Mouse (Mus musculus): ENCODE measurements around the gene Krt81. TPM values are rescaled to one million over a fixed set of nuclear protein-coding genes. Genes with fewer than 3 reads are reported as not detected.

The Krt81 gene
- total and polyA plus RNA-seq, 2 experiments, result not detected

DNA sequence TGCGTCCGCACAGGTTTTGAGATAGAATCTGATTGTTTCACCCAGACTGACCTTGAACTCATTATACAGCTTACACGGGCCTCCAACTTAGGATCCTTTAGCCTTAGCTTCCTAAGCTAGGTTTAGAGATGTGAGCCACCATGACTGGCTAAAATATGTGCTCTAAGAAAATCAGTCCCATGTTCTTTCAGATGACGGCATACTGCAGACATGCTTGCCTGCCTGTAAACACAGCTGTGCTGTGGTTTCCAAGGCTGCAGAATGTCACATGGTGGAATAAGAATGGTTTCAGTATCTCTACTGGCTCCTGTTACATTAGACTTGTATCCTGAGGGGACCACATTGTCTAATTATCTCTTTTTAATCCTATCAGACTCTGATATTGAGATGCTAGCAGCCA lies 44.6 kb downstream of the Krt81 start:
- no peak for DNase-seq (ENCODE audit: extremely low read depth, low read depth, low spot score)
- no peak overlapping the region for H3K4me3 ChIP-seq (ENCODE audit: insufficient read depth, low read depth, low read length)
- H3K27ac ChIP-seq (replicated peaks; ENCODE audit: insufficient read depth, low read depth, low read length), result no peak overlapping the region
- H3K27me3 ChIP-seq (ENCODE audit: control insufficient read depth, insufficient read depth, low read length), result no peaks in the 10 kb centered on the region
- no peak for TF ChIP-seq CTCF (IDR thresholded peaks at IDR 0.05; ENCODE audit: low read depth, low read length)
- no peak for TF ChIP-seq POLR2A (IDR thresholded peaks at IDR 0.05; ENCODE audit: extremely low read depth, insufficient read depth, low read length)
- no peaks in the 10 kb centered on the region for H3K79me2 ChIP-seq (ENCODE audit: control insufficient read depth, insufficient read depth, low read length)
- H3K36me3 ChIP-seq (ENCODE audit: control insufficient read depth, insufficient read depth, low read length), result no peaks in the 10 kb centered on the region
- WGBS, result 64% methylated on average over 4 of the region's 4 CpGs
- H3K4me1 ChIP-seq (ENCODE audit: control insufficient read depth, insufficient read depth, low read length), result no peaks in the 10 kb centered on the region
- no peak overlapping the region for H3K9ac ChIP-seq (ENCODE audit: low read depth, low read length)

DNA sequence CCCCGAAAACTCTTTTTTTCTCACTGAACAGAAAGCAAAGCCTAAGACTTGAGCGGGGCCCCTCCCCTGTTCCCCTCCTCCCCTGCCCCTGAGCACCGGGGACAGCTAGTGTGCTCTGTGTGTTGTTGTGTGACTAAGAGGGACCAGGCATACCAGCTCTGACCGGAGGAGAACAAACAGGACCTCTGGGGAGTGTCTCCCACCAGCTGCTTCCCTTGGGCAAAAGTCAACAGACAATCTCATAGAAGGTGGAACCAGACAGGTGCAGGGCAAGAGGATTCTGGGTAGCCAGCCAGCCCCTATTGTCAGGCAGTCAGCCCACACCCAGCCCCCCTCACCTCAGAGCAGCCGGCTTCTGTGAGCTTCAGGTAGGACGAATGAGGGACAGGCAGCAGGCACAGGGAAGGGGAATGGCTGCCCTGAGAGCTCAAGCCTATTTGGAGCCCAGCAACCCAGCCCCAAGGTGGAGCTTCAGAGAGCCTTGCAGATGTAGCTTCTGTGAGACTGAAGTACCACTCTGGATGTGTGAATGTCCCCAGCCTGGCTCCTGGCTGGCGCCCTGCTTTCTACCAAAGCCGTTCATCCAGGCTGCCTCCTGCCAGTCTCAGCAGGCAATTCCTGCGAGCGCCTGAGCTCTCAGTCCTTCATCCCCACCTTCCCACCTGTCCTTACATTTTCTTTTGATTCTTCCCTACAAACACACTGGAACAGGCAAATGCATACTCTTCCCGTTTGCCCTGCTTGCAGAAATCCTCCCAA lies 48.6 kb downstream of the Krt81 start:
- Histone ChIP-seq H3K79me2 (ENCODE audit: control insufficient read depth, insufficient read depth, low read length) (no peaks in the 10 kb centered on the region), H3K27me3 (ENCODE audit: control insufficient read depth, insufficient read depth, low read length) (peaks cover 5% of the 10 kb centered on the region), H3K4me1 (ENCODE audit: control insufficient read depth, insufficient read depth, low read length) (no peaks in the 10 kb centered on the region), H3K27ac (replicated peaks; ENCODE audit: insufficient read depth, low read depth, low read length) (no peak overlapping the region), H3K9ac (ENCODE audit: low read depth, low read length) (no peak overlapping the region), H3K4me3 (ENCODE audit: insufficient read depth, low read depth, low read length) (no peak overlapping the region), H3K36me3 (ENCODE audit: control insufficient read depth, insufficient read depth, low read length) (no peaks in the 10 kb centered on the region)
- 43% methylated on average over 11 of the region's 11 CpGs for WGBS
- DNase-seq (ENCODE audit: extremely low read depth, low read depth, low spot score), result no peak
- TF ChIP-seq POLR2A (IDR thresholded peaks at IDR 0.05; ENCODE audit: extremely low read depth, insufficient read depth, low read length), result no peak

DNA sequence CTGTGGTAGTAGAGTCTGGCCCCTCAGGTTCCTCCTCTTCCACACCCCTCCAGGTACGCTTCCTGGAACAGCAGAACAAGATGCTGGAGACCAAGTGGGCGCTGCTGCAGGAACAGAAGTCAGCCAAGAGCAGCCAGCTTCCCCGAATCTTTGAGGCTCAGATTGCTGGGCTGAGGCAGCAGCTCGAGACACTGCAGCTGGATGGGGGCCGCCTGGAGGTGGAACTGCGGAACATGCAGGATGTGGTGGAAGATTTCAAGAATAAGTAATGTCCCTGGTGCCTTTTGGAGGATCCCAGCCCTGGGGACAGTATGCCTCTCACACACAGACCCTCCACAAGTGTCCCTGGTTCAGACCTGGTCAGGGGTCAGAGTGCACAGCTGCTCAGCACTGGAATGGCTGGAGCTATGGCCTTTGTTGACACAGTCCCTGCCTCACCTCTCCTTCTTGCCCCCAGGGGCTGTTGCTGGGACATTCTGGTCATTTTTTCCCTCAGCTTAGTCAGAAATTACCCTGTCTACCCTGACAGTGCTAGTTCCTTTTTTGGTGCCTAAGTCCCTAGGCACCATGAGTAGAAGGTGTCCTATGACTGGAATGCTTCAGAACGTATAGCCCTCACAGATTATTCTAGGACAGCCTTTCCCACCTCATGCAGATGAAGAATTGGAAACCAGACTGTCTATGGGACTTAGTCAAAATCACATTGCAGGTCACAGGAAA lies 49.5 kb downstream of the Krt81 start:
- Histone ChIP-seq H3K79me2 (ENCODE audit: control insufficient read depth, insufficient read depth, low read length) (no peaks in the 10 kb centered on the region), H3K4me3 (ENCODE audit: insufficient read depth, low read depth, low read length) (no peak overlapping the region), H3K36me3 (ENCODE audit: control insufficient read depth, insufficient read depth, low read length) (no peaks in the 10 kb centered on the region), H3K9ac (ENCODE audit: low read depth, low read length) (no peak overlapping the region), H3K4me1 (ENCODE audit: control insufficient read depth, insufficient read depth, low read length) (no peaks in the 10 kb centered on the region), H3K27ac (replicated peaks; ENCODE audit: insufficient read depth, low read depth, low read length) (no peak overlapping the region), H3K27me3 (ENCODE audit: control insufficient read depth, insufficient read depth, low read length) (peaks cover 5% of the 10 kb centered on the region)
- 53% methylated on average over 7 of the region's 7 CpGs for WGBS
- no peak for TF ChIP-seq POLR2A (IDR thresholded peaks at IDR 0.05; ENCODE audit: extremely low read depth, insufficient read depth, low read length)
- TF ChIP-seq CTCF (IDR thresholded peaks at IDR 0.05; ENCODE audit: low read depth, low read length), result no peak
- no peak for DNase-seq (ENCODE audit: extremely low read depth, low read depth, low spot score)

DNA sequence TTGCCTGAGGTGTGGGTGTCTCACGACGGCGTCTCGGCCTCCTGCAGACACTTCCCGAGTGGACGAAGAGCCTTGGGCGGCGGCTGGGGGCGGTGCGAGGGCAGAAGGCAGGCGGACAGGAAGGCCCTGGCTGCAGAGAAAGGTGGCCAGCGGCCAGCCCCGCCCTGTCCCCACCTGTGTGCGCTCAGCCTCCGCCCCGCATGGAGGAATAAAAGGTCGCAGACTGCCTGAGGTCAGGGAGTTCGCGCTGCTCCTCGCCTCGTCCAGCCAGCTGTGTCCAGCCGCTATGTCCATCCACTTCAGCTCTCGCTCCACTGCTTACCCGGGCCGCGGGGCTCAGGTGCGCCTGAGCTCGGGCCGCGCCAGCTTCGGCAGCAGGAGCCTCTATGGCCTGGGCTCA lies 51.4 kb downstream of the Krt81 start:
- no peaks in the 10 kb centered on the region for H3K36me3 ChIP-seq (ENCODE audit: control insufficient read depth, insufficient read depth, low read length)
- H3K27ac ChIP-seq (replicated peaks; ENCODE audit: insufficient read depth, low read depth, low read length), result no peak overlapping the region
- peaks cover 5% of the 10 kb centered on the region for H3K27me3 ChIP-seq (ENCODE audit: control insufficient read depth, insufficient read depth, low read length)
- peak overlapping the region; percentile 24; the same call in 1 of the 2 replicates for H3K4me3 ChIP-seq (ENCODE audit: insufficient read depth, low read depth, low read length)
- TF ChIP-seq CTCF (IDR thresholded peaks at IDR 0.05; ENCODE audit: low read depth, low read length), result no peak
- no peak for TF ChIP-seq POLR2A (IDR thresholded peaks at IDR 0.05; ENCODE audit: extremely low read depth, insufficient read depth, low read length)
- H3K4me1 ChIP-seq (ENCODE audit: control insufficient read depth, insufficient read depth, low read length), result no peaks in the 10 kb centered on the region
- 21% methylated on average over 31 of the region's 31 CpGs for WGBS
- H3K9ac ChIP-seq (ENCODE audit: low read depth, low read length), result peak overlapping the region; percentile 11; the same call in 1 of the 2 replicates
- H3K79me2 ChIP-seq (ENCODE audit: control insufficient read depth, insufficient read depth, low read length), result no peaks in the 10 kb centered on the region
- DNase-seq (ENCODE audit: extremely low read depth, low read depth, low spot score), result no peak

DNA sequence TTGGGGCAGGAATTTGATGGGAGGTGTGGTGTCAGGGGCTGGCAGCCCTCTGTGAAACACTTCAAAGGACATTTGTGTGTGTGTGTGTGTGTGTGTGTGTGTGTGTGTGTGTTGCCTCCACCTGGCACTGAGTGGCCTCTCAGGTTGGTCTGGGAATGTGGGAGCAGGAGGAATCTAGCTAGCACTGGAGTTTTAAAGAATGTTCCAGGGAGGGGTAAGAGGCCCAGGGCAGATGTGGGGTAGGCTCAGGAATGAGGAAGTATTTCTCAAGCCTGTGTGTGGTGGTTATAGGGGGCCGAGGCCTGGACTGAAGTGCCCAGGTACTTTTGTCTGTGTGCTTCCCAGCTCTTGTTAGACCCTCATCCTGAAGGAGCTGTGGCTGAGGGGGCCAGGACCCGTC lies 52.8 kb downstream of the Krt81 start, which contains the start of gene Krt7:
Krt7 (plus strand) TSS at position 269 of the 400 bp plus-strand sequence.
- 36% methylated on average over 2 of the region's 2 CpGs for WGBS
- H3K9ac ChIP-seq (ENCODE audit: low read depth, low read length), result no peak within 1 kb of the TSS
- H3K36me3 ChIP-seq (ENCODE audit: control insufficient read depth, insufficient read depth, low read length), result no peaks in the 10 kb centered on the region
- no peak for DNase-seq (ENCODE audit: extremely low read depth, low read depth, low spot score)
- no peaks in the 10 kb centered on the region for H3K79me2 ChIP-seq (ENCODE audit: control insufficient read depth, insufficient read depth, low read length)
- H3K27ac ChIP-seq (replicated peaks; ENCODE audit: insufficient read depth, low read depth, low read length), result no peak within 1 kb of the TSS
- no peaks in the 10 kb centered on the region for H3K4me1 ChIP-seq (ENCODE audit: control insufficient read depth, insufficient read depth, low read length)
- peaks cover 5% of the 10 kb centered on the region for H3K27me3 ChIP-seq (ENCODE audit: control insufficient read depth, insufficient read depth, low read length)
- TF ChIP-seq POLR2A (IDR thresholded peaks at IDR 0.05; ENCODE audit: extremely low read depth, insufficient read depth, low read length) (no peak), CTCF (IDR thresholded peaks at IDR 0.05; ENCODE audit: low read depth, low read length) (no peak)
- no peak within 1 kb of the TSS; the same call in 1 of the 2 replicates for H3K4me3 ChIP-seq (ENCODE audit: insufficient read depth, low read depth, low read length)

Other genes with a start within 250 kb of the Krt81 start
- 0.92 and 1.5 TPM in 2 replicates for gene Grasp, start 239.6 kb downstream of the Krt81 start, total RNA-seq (2014; rRNA removed)
- 1.2 and 1.5 TPM in 2 replicates for gene Grasp, start 239.6 kb downstream of the Krt81 start, polyA plus RNA-seq (2012; rRNA removed)
- 0.18 and 0.60 TPM in 2 replicates for gene Nr4a1, start 209.5 kb downstream of the Krt81 start, total RNA-seq (2014; rRNA removed)
- 0.70 and 0.89 TPM in 2 replicates for gene Nr4a1, start 209.5 kb downstream of the Krt81 start, polyA plus RNA-seq (2012; rRNA removed)
- 55.3 and 63.2 TPM in 2 replicates for gene Atg101, start 179.5 kb downstream of the Krt81 start, total RNA-seq (2014; rRNA removed)
- gene Atg101, start 179.5 kb downstream of the Krt81 start, polyA plus RNA-seq (2012; rRNA removed), result 89.3 and 94.5 TPM in 2 replicates
- gene 6030408B16Rik, start 170.5 kb downstream of the Krt81 start, total RNA-seq (2014; rRNA removed), result not detected in 2 replicates
- gene 6030408B16Rik, start 170.5 kb downstream of the Krt81 start, polyA plus RNA-seq (2012; rRNA removed), result 0.10 TPM in 1 of 2 replicates, not detected in the other
- gene Krt80, start 93.6 kb downstream of the Krt81 start, total RNA-seq (2014; rRNA removed), result 0.07 and 0.09 TPM in 2 replicates
- gene Krt80, start 93.6 kb downstream of the Krt81 start, polyA plus RNA-seq (2012; rRNA removed), result 0.15 and 0.46 TPM in 2 replicates
- gene Krt7, start 52.7 kb downstream of the Krt81 start, total RNA-seq (2014; rRNA removed), result 0.20 and 0.37 TPM in 2 replicates
- 0.29 and 0.31 TPM in 2 replicates for gene Krt7, start 52.7 kb downstream of the Krt81 start, polyA plus RNA-seq (2012; rRNA removed)
- not detected in 2 replicates for gene Krt87, start 24.9 kb downstream of the Krt81 start, total RNA-seq (2014; rRNA removed)
- gene Krt87, start 24.9 kb downstream of the Krt81 start, polyA plus RNA-seq (2012; rRNA removed), result not detected in 2 replicates
- not detected in 2 replicates for gene Krt88, start 16.0 kb downstream of the Krt81 start, total RNA-seq (2014; rRNA removed)
- gene Krt88, start 16.0 kb downstream of the Krt81 start, polyA plus RNA-seq (2012; rRNA removed), result not detected in 2 replicates
- not detected in 2 replicates for gene Krt86, start 9.7 kb upstream of the Krt81 start, total RNA-seq (2014; rRNA removed)
- gene Krt86, start 9.7 kb upstream of the Krt81 start, polyA plus RNA-seq (2012; rRNA removed), result not detected in 2 replicates
- not detected in 2 replicates for gene Krt83, start 27.8 kb upstream of the Krt81 start, total RNA-seq (2014; rRNA removed)
- not detected in 2 replicates for gene Krt83, start 27.8 kb upstream of the Krt81 start, polyA plus RNA-seq (2012; rRNA removed)
- gene Gm49425, start 53.5 kb upstream of the Krt81 start, total RNA-seq (2014; rRNA removed), result not detected in 2 replicates
- not detected in 2 replicates for gene Gm49425, start 53.5 kb upstream of the Krt81 start, polyA plus RNA-seq (2012; rRNA removed)
- gene Krt84, start 69.1 kb upstream of the Krt81 start, total RNA-seq (2014; rRNA removed), result not detected in 2 replicates
- not detected in 2 replicates for gene Krt84, start 69.1 kb upstream of the Krt81 start, polyA plus RNA-seq (2012; rRNA removed)
- gene Krt82, start 86.9 kb upstream of the Krt81 start, total RNA-seq (2014; rRNA removed), result not detected in 2 replicates
- not detected in 2 replicates for gene Krt82, start 86.9 kb upstream of the Krt81 start, polyA plus RNA-seq (2012; rRNA removed)
- gene Krt90, start 99.2 kb upstream of the Krt81 start, total RNA-seq (2014; rRNA removed), result not detected in 2 replicates
- gene Krt90, start 99.2 kb upstream of the Krt81 start, polyA plus RNA-seq (2012; rRNA removed), result not detected in 2 replicates
- gene Krt75, start 110.2 kb upstream of the Krt81 start, total RNA-seq (2014; rRNA removed), result not detected in 2 replicates
- not detected in 2 replicates for gene Krt75, start 110.2 kb upstream of the Krt81 start, polyA plus RNA-seq (2012; rRNA removed)
- not detected in 2 replicates for gene Gm5414, start 164.4 kb upstream of the Krt81 start, total RNA-seq (2014; rRNA removed)
- gene Gm5414, start 164.4 kb upstream of the Krt81 start, polyA plus RNA-seq (2012; rRNA removed), result not detected in 2 replicates
- gene Gm5478, start 183.6 kb upstream of the Krt81 start, total RNA-seq (2014; rRNA removed), result not detected in 2 replicates
- not detected in 2 replicates for gene Gm5478, start 183.6 kb upstream of the Krt81 start, polyA plus RNA-seq (2012; rRNA removed)
- not detected in 2 replicates for gene Krt6b, start 216.5 kb upstream of the Krt81 start, total RNA-seq (2014; rRNA removed)
- gene Krt6b, start 216.5 kb upstream of the Krt81 start, polyA plus RNA-seq (2012; rRNA removed), result not detected in 2 replicates
- not detected in 2 replicates for gene Krt6a, start 230.6 kb upstream of the Krt81 start, total RNA-seq (2014; rRNA removed)
- not detected in 2 replicates for gene Krt6a, start 230.6 kb upstream of the Krt81 start, polyA plus RNA-seq (2012; rRNA removed)
- not detected in 2 replicates for gene Krt5, start 249.1 kb upstream of the Krt81 start, total RNA-seq (2014; rRNA removed)
- gene Krt5, start 249.1 kb upstream of the Krt81 start, polyA plus RNA-seq (2012; rRNA removed), result not detected in 2 replicates

Measured in liver, adult 2 months (tissue).